Mouse (Mus musculus) limb, embryonic 10.5 days (tissue): ENCODE measurements around the gene Samd8. TPM values are rescaled to one million over a fixed set of nuclear protein-coding genes. Genes with fewer than 3 reads are reported as not detected.

Experiments
- DNase-seq: peaks from one replicate; pipeline ENCODE4 v3.0.0-alpha.2; 2017; ENCODE audit warnings: low spot score
- H3K27ac ChIP-seq: fragments of 300-500 bp; sonication (generic); 2 replicates; pipeline ENCODE4 v1.5.1; 2016; ENCODE audit warnings: mild to moderate bottlenecking
- H3K27me3 ChIP-seq: fragments of 300-500 bp; sonication (generic); 2 replicates; pipeline ENCODE4 v1.6.1; 2016; ENCODE audit warnings: low read depth, mild to moderate bottlenecking; ENCODE audit not compliant: poor library complexity, severe bottlenecking
- H3K36me3 ChIP-seq: fragments of 300-500 bp; sonication (generic); 2 replicates; pipeline ENCODE4 v1.6.1; 2016; ENCODE audit warnings: mild to moderate bottlenecking, moderate library complexity
- H3K4me1 ChIP-seq: fragments of 300-500 bp; sonication (generic); 2 replicates; pipeline ENCODE4 v1.6.1; 2016
- H3K4me3 ChIP-seq: fragments of 300-500 bp; sonication (generic); 2 replicates; pipeline ENCODE4 v1.5.1; 2016; ENCODE audit warnings: mild to moderate bottlenecking, moderate library complexity
- H3K9me3 ChIP-seq: fragments of 300-500 bp; sonication (generic); replicated peaks from 2 replicates; pipeline ENCODE4 v1.6.1; 2016; ENCODE audit warnings: mild to moderate bottlenecking
- WGBS: fragments of 180-500 bp; shearing (Covaris S2); methylation state at CpG from one replicate; pipeline ENCODE4 v1.1.7; 2016; 5-methylcytosine and 5-hydroxymethylcytosine counted together
- polyA plus RNA-seq: library from polyadenylated mRNA; unstranded; fragments of >200 nt; fragmentation: Nextera tagmentation; extraction: Ambion mirVana; gene quantifications from 2 replicates; pipeline ENCODE4 v1.2.1, GENCODE M21; 2016

The Samd8 gene
- polyA plus RNA-seq, 1 experiment from 2014 or later = 11.7 TPM

DNA sequence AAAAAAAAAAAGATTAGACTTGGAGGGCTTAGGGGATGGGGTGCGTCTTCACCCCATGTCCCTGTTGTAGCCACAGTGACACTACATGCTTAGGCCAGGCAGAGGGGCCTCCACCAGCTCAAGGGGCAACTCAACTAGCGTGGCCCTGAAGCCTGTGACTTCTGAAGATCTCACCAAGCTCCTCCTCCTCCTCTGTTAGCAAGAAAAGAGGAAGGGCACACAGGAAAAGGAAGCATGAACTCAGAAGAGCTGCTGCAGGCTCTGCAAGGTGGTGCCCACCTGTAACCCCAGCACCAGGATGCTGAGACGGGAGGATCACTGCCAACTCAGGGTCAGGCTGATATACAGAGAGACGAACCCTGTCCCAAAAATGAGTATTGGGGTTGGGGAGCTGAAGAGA is 61.0 kb downstream of the Samd8 start:
- H3K4me3 ChIP-seq = no peak overlapping the region
- H3K27me3 ChIP-seq = no peaks in the 10 kb centered on the region
- H3K4me1 ChIP-seq = no peaks in the 10 kb centered on the region; the same call in 1 of the 2 replicates
- H3K36me3 ChIP-seq = no peaks in the 10 kb centered on the region
- no peak for DNase-seq
- H3K9me3 ChIP-seq = no peaks in the 10 kb centered on the region
- no peak overlapping the region for H3K27ac ChIP-seq
- 94% methylated on average over 4 of the region's 4 CpGs for WGBS

DNA sequence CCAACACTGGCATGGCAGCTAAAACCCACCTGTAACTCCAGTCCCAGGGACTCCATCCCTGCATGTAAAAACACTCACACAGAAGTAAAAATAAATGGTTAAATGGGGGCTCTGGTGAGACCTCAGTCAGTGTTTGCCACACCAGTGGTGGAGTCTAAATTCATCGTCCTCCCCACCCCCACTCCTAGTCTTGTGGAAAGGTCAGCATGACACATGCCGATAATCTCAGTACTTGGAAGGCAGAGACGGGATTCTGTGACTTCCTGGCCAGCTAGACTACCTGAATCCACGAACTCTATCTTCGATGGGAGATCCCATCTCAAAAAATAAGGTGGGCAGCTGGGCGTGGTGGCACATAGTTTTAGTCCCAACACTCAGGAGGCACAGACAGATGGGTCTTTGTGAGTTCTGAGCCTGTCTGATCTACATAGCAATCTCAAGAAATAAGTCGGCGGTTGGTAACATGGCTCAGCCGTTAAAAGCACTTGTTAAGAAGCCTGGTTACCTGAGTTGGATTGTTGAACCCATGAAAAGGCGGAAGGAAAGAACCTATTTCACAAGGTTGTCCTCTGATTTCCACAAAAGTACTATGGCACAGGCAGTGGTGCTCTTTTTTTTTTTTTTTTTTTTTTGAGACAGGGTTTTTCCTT is 61.5 kb downstream of the Samd8 start:
- Histone ChIP-seq H3K4me3 (no peak overlapping the region), H3K27me3 (no peaks in the 10 kb centered on the region)
- DNase-seq = no peak

DNA sequence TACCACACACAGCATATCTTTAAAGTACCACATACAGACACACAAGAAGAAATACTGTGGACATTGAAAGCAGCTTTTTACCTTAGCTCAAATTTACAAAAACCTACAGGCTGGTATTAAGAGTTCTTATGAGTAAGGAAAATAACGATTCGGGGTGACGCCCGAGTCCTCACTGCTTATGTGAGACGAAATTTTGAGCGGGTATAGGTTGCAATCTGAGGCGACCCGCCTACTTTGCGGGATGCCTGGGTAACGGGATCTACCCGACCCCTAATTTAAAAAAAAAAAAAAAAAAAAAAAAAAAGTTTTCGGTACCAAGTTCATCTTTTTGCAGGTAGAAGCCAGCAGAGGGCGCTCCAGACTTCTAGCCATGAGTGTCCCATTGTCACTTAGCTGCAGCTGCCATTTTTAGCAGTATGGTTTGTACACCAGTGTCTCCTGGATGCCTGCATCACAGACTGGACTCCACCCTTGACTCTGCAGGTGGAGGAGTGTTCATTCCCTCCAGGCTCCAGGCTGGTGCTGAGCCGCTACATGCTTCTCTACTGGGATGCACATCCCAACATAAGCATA is 62.3 kb downstream of the Samd8 start:
- no peaks in the 10 kb centered on the region for H3K9me3 ChIP-seq
- WGBS = 22% methylated on average over 14 of the region's 14 CpGs
- peaks cover 6% of the 10 kb centered on the region for H3K4me1 ChIP-seq
- no peak overlapping the region for H3K27ac ChIP-seq
- no peaks in the 10 kb centered on the region for H3K27me3 ChIP-seq
- H3K4me3 ChIP-seq = no peak overlapping the region
- H3K36me3 ChIP-seq = no peaks in the 10 kb centered on the region
- DNase-seq = peak; percentile 78

More for the DNA sequence above, 61.5 kb downstream of the Samd8 start:
- Histone ChIP-seq H3K27ac (no peak overlapping the region), H3K4me1 (peaks cover 6% of the 10 kb centered on the region), H3K36me3 (no peaks in the 10 kb centered on the region), H3K9me3 (no peaks in the 10 kb centered on the region)
- WGBS = 87% methylated on average over 10 of the region's 10 CpGs

DNA sequence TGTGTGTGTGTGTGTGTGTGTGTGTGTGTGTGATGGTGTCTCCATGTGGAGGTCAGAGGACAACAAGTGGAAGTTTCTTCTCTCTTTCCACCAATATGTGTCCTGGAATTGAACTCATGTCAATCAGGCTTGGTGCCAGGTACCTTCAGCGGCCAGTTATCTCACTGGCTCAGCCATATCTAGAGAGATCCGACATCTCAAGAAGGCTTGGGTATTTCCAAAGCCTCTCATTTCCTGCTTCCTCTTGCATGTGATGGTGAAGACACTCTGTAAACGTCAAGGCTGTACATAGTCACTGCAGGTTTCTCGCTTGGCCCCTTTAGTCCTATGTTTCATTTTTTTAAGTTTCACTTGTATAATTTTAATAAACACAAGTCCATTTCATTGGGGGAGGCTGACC is 62.9 kb downstream of the Samd8 start:
- peaks cover 6% of the 10 kb centered on the region for H3K4me1 ChIP-seq
- 88% methylated on average over 4 of the region's 4 CpGs for WGBS
- no peaks in the 10 kb centered on the region for H3K9me3 ChIP-seq
- no peaks in the 10 kb centered on the region for H3K36me3 ChIP-seq
- H3K27ac ChIP-seq = no peak overlapping the region
- H3K27me3 ChIP-seq = no peaks in the 10 kb centered on the region
- no peak overlapping the region for H3K4me3 ChIP-seq
- DNase-seq = no peak

DNA sequence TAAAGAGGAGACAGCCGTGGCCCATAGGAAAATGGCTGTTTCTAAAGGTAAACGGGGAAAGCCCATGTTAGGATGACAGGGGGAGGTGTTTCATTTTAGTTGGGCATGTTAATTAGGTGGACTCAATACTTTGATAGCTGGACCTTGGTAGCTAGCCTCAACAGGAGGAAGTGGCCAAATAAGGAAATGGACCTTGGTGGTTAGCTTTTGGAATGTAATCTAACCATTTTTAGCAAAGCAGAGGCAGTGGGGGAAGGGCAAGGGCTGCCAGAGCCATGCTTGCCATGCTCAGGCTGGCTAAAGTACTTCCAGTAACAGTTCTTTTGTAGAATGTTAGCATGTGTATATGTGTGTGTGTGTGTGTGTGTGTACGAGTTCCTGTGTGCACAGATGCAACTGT is 63.5 kb downstream of the Samd8 start:
- Histone ChIP-seq H3K4me1 (peaks cover 6% of the 10 kb centered on the region), H3K27me3 (no peaks in the 10 kb centered on the region), H3K9me3 (no peaks in the 10 kb centered on the region), H3K4me3 (no peak overlapping the region), H3K36me3 (no peaks in the 10 kb centered on the region), H3K27ac (no peak overlapping the region)
- DNase-seq = no peak
- WGBS = 88% methylated on average over 3 of the region's 3 CpGs

DNA sequence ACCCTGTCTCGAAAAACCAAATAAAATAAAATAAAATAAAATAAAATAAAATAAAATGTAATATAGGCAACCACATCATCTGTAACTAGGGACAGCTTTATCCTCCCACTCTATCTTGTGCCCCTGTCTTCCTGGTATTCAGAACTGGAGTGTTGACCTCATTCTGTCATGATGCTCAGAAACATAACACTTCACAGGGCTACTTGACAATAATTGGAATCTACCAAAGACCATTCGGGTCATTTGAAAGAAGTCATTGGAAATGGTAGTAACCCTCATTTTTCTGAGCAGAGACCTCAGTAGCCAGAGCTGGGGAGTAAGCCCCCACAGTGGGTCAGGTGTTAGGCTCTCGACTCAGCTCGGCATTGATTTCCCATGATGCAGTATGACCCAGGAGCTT is 64.3 kb downstream of the Samd8 start:
- DNase-seq = no peak
- Histone ChIP-seq H3K27me3 (no peaks in the 10 kb centered on the region), H3K36me3 (no peaks in the 10 kb centered on the region), H3K4me3 (no peak overlapping the region), H3K9me3 (no peaks in the 10 kb centered on the region), H3K27ac (no peak overlapping the region), H3K4me1 (peaks cover 6% of the 10 kb centered on the region)
- 95% methylated on average over 4 of the region's 4 CpGs for WGBS

DNA sequence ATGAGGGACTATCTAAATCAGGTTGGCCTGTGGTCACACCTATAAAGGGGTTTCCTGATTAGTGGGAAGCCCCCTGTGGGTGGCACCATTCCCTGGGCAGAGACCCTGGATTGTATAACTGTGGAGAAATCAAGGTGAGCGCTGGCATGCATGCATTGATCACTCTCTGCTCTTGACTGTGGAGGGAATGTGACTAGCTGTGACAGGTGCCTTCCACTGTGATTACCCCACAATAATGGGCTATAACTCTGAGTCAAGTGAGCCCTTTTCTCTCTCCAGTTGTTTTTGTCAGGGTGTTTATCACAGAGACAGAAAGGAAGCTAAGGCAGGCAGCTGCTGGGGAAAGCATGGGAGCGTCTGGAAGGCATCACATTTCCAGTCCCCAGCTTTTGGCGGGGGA is 65.9 kb downstream of the Samd8 start:
- no peak overlapping the region for H3K27ac ChIP-seq
- WGBS = 66% methylated on average over 3 of the region's 3 CpGs
- no peaks in the 10 kb centered on the region for H3K9me3 ChIP-seq
- peaks cover 6% of the 10 kb centered on the region for H3K4me1 ChIP-seq
- H3K36me3 ChIP-seq = no peaks in the 10 kb centered on the region
- DNase-seq = no peak
- H3K4me3 ChIP-seq = no peak overlapping the region
- H3K27me3 ChIP-seq = no peaks in the 10 kb centered on the region

DNA sequence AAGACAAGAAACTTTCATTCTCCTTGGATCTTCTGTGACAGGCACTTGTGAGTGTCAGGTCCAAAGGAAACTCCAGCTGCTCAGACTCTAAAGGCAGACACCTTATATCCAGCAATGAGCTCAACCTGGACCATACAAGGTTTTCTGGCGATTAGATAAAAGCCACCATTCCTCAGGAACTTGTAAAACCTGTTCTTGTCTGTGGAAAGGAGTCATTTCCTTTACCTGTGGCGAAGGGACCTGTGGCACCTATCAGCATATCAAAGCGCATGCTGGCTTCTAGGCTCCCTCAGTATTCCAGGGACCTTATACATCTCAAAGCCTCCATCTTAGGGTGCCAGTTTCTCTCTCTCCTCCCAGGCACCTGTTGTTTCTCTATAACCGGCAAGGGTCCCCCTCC is 67.1 kb downstream of the Samd8 start:
- Histone ChIP-seq H3K4me1 (peaks cover 6% of the 10 kb centered on the region), H3K4me3 (no peak overlapping the region), H3K27me3 (no peaks in the 10 kb centered on the region), H3K9me3 (no peaks in the 10 kb centered on the region), H3K27ac (no peak overlapping the region), H3K36me3 (no peaks in the 10 kb centered on the region)
- WGBS = 37% methylated on average over 4 of the region's 4 CpGs
- no peak for DNase-seq

DNA sequence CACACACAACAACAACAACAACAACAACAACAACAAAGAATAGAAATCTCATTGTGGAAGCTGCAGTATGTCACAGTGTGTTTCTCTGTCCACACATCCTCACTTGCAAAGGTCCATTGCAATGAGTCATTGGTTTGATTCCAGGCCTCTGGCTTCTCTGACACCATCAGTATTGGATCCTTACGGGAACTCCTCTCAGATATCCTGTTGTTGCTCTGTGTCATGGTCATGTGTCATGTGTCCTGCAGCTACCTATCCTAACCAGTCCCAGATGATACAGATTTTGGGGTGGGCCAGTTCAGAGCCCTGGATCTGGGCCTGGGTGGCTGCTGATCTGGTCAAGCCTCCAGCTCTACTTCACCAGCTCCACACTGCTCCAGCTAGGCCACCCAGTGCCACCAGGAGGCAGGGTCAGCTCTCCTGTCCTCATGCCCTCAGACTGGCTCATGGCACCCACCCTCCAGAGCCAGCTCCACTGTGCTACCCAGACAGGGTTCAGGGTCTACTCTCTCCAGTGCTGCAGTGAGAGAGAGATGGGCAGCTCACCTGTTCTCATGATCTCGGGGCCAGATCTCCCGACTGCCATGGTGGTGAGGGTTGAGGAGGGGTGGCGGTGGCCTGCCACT is 70.7 kb downstream of the Samd8 start:
- Histone ChIP-seq H3K36me3 (no peaks in the 10 kb centered on the region), H3K27ac (no peak overlapping the region), H3K9me3 (no peaks in the 10 kb centered on the region), H3K4me1 (peaks cover 13% of the 10 kb centered on the region; the same call in 1 of the 2 replicates), H3K4me3 (no peak overlapping the region), H3K27me3 (no peaks in the 10 kb centered on the region)
- no peak for DNase-seq
- 91% methylated on average over 4 of the region's 4 CpGs for WGBS

DNA sequence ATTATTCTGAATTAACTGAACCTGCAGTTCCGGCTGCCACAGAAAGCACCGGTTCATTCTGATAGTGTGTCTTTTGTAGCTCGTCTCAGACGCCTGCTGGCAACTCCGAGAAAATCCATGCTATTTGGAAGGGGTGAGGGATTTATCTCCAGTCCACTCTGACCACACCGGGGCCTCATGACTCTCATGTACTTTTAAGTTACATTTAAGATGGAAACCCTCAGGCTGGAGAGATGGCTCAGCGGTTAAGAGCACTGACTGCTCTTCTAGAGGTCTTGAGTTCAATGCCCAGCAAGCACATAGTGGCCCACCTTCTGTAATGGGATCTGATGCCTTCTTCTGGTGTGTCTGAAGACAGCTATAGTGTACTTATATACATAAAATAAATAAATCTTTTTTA is 72.0 kb downstream of the Samd8 start:
- WGBS = 80% methylated on average over 7 of the region's 7 CpGs
- H3K9me3 ChIP-seq = no peaks in the 10 kb centered on the region
- no peaks in the 10 kb centered on the region for H3K27me3 ChIP-seq
- no peaks in the 10 kb centered on the region for H3K36me3 ChIP-seq
- no peak for DNase-seq
- H3K4me1 ChIP-seq = peaks cover 7% of the 10 kb centered on the region; the same call in 1 of the 2 replicates
- H3K27ac ChIP-seq = no peak overlapping the region
- H3K4me3 ChIP-seq = no peak overlapping the region

DNA sequence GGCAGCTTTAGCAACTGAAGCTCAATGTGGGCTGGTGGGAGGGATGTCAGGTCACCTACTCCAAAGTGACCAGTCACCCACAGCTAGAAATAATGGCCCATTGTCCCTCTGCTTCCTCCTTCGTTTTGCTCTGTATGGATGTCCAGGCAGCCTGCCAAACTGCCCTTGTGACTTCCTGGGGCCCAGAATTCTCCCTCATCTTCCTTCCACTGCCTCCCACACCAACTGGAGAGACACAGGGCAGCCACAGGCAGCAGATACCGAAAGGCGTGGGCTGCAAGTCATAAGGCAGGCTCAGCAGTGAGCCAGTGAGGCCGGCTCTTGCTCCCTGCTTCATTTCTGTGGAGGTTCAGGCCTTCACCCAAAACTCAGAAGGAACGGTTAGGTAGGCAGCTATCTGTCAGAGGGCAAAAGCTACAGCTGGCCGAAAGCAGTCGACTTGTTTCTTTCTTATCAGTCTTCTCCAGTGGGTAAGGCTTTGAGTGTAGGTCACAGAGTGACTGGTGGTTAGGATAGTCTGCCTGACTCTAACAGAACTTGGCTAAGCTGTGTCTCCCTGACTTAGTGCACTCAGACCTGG is 72.6 kb downstream of the Samd8 start:
- Histone ChIP-seq H3K27me3 (no peaks in the 10 kb centered on the region), H3K36me3 (no peaks in the 10 kb centered on the region), H3K4me1 (peaks cover 7% of the 10 kb centered on the region; the same call in 1 of the 2 replicates), H3K9me3 (no peaks in the 10 kb centered on the region), H3K27ac (peak overlapping the region; percentile 37; the same call in 1 of the 2 replicates), H3K4me3 (no peak overlapping the region)
- WGBS = 77% methylated on average over 7 of the region's 7 CpGs
- DNase-seq = no peak

DNA sequence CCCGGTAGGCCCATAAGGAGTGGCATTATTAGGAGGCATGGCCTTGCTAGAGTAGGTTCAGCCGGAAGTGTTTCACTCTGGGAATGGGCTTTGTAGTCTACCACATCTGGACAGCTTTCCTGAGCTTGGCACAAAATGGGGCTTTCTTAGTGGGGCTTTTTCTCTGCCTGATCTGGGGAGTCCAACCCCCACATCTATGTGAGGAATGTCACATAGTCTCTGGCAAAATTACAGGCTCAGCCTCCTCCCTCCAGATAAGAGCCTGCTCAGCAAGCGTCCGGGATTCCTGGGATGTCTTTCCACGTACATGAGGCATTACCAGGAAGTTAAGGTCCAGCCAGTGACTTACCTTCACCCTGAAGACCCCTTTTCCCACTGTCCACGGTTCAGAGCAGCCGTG is 73.6 kb downstream of the Samd8 start:
- no peak overlapping the region for H3K4me3 ChIP-seq
- no peak overlapping the region for H3K27ac ChIP-seq
- no peaks in the 10 kb centered on the region for H3K27me3 ChIP-seq
- peaks cover 7% of the 10 kb centered on the region; the same call in 1 of the 2 replicates for H3K4me1 ChIP-seq
- DNase-seq = no peak
- H3K9me3 ChIP-seq = no peaks in the 10 kb centered on the region
- 78% methylated on average over 7 of the region's 7 CpGs for WGBS
- H3K36me3 ChIP-seq = no peaks in the 10 kb centered on the region

DNA sequence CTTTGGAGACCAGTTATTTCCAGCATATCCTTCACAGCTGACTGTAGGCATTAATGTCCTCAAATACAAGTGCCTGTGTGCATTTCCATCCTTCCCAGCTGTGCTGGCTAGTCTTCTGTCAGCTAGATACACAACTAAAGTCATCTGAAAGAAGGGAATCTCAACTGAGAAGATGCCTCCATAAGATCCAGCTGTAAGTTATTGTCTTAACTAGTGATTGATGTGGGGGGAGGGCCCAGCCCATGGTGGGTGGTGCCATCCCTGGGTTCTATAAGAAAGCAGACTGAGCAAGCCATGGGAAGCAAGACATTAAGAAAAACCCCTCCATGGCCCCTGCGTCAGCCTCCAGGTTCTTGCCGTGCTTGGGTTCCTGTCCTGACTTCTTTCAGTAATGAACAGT is 74.6 kb downstream of the Samd8 start, which contains the start of gene Vdac2:
Vdac2 (plus strand) TSS at position 301 of the 400 bp plus-strand sequence.
- H3K4me3 ChIP-seq = no peak within 1 kb of the TSS
- H3K27ac ChIP-seq = no peak within 1 kb of the TSS
- no peaks in the 10 kb centered on the region for H3K9me3 ChIP-seq
- H3K4me1 ChIP-seq = peaks cover 7% of the 10 kb centered on the region; the same call in 1 of the 2 replicates
- WGBS = 81% methylated on average over 2 of the region's 2 CpGs
- H3K36me3 ChIP-seq = no peaks in the 10 kb centered on the region
- no peaks in the 10 kb centered on the region for H3K27me3 ChIP-seq
- no peak for DNase-seq
